Mouse (Mus musculus) lung, postnatal 0 days (tissue): ENCODE results near the gene Dclk1. TPM values are rescaled to one million over a fixed set of nuclear protein-coding genes. Genes with fewer than 3 reads are reported as not detected.
"Not testable (repeated sequence)": the region's sequence is repeated elsewhere in the genome, so short reads cannot be mapped to it uniquely, and the experiment has no call there.

Experiments
- ATAC-seq: fragments of 200-750 bp; cut with Nextera tagmentation; 2 replicates; pipeline ENCODE4 v1.8.0; 2017; ENCODE audit warnings: moderate library complexity
- DNase-seq: peaks from one replicate; pipeline ENCODE4 v3.0.0-alpha.2; 2016; ENCODE audit warnings: low spot score
- H3K27ac ChIP-seq: fragments of 300-500 bp; sonication (generic); 2 replicates; pipeline ENCODE4 v1.5.1; 2014; ENCODE audit warnings: antibody characterized with exemption, mild to moderate bottlenecking, low read length, mixed read lengths
- H3K27me3 ChIP-seq: fragments of 300-500 bp; sonication (generic); replicated peaks from 2 replicates; pipeline ENCODE4 v1.6.1; 2014; ENCODE audit warnings: low read length, mixed read lengths; ENCODE audit not compliant: insufficient read depth
- H3K36me3 ChIP-seq: fragments of 300-500 bp; sonication (generic); 2 replicates; pipeline ENCODE4 v1.6.1; 2014; ENCODE audit warnings: low read length, mixed read lengths; ENCODE audit not compliant: insufficient read depth
- H3K4me1 ChIP-seq: fragments of 300-500 bp; sonication (generic); 2 replicates; pipeline ENCODE4 v1.6.1; 2014; ENCODE audit warnings: antibody characterized with exemption, low read depth, low read length, mixed read lengths; ENCODE audit not compliant: insufficient read depth
- H3K4me2 ChIP-seq: fragments of 300-500 bp; sonication (generic); replicated peaks from 2 replicates; pipeline ENCODE4 v1.6.1; 2014; ENCODE audit warnings: low read depth, mild to moderate bottlenecking, low read length, moderate library complexity, mixed read lengths
- H3K4me3 ChIP-seq: fragments of 300-500 bp; sonication (generic); 2 replicates; pipeline ENCODE4 v1.5.1; 2014; ENCODE audit warnings: low read depth, low read length
- H3K9ac ChIP-seq: fragments of 300-500 bp; sonication (generic); replicated peaks from 2 replicates; pipeline ENCODE4 v1.6.1; 2014; ENCODE audit warnings: low read depth, mild to moderate bottlenecking
- H3K9me3 ChIP-seq: fragments of 300-500 bp; sonication (generic); 2 replicates; pipeline ENCODE4 v1.6.1; 2016; ENCODE audit warnings: low read length, mixed read lengths
- CTCF ChIP-seq: IDR thresholded peaks from 2 replicates; pipeline ENCODE4 v1.5.1; 2016; ENCODE audit warnings: antibody characterized with exemption, mild to moderate bottlenecking
- EP300 ChIP-seq: IDR thresholded peaks from 2 replicates; pipeline ENCODE4 v1.6.1; 2016; ENCODE audit warnings: antibody characterized with exemption, mild to moderate bottlenecking, control low read depth
- WGBS: fragments of 180-500 bp; shearing (Covaris S2); extraction: QIAGEN DNeasy Blood & Tissue Kit; methylation state at CpG from one replicate; pipeline ENCODE4 v1.1.7; 2014; 5-methylcytosine and 5-hydroxymethylcytosine counted together
- polyA plus RNA-seq: library from polyadenylated mRNA; unstranded; fragments of >200 nt; fragmentation: Nextera tagmentation; extraction: Ambion mirVana; gene quantifications from 2 replicates; pipeline ENCODE4 v1.2.1, GENCODE M21; 2015

The Dclk1 gene
- 3.1 and 4.0 TPM in 2 replicates for polyA plus RNA-seq

GRCm38 (mm10) chr3:55241730-55242421, at the start of gene Dclk1:
Gene Dclk1 (plus strand): TSS chr3:55242364.
- ATAC-seq (peak; percentile 89), DNase-seq (peak; percentile 84)
- H3K4me3 ChIP-seq = peak within 1 kb of the TSS; percentile 33
- H3K4me1 ChIP-seq = no peaks in the 10 kb centered on the region
- TF ChIP-seq EP300 (peak; percentile 50), CTCF (no peak)
- 0 out of 2 replicates have a peak, but pooled peaks cover 5% of the 10 kb centered on the region for H3K27me3 ChIP-seq
- H3K9ac ChIP-seq = no peak within 1 kb of the TSS
- no peaks in the 10 kb centered on the region for H3K9me3 ChIP-seq
- H3K4me2 ChIP-seq = peak within 1 kb of the TSS; percentile 65
- H3K36me3 ChIP-seq = no peaks in the 10 kb centered on the region
- WGBS = 30% methylated on average over 10 of the region's 10 CpGs
- no peak within 1 kb of the TSS for H3K27ac ChIP-seq

GRCm38 (mm10) chr3:55193351-55193750, 48.8 kb upstream of the Dclk1 start:
- TF ChIP-seq CTCF (no peak), EP300 (no peak)
- WGBS = 71% methylated on average over 2 of the region's 2 CpGs
- Histone ChIP-seq H3K36me3 (no peaks in the 10 kb centered on the region), H3K9me3 (no peaks in the 10 kb centered on the region), H3K27me3 (no peaks in the 10 kb centered on the region), H3K9ac (no peak overlapping the region), H3K27ac (no peak overlapping the region), H3K4me1 (no peaks in the 10 kb centered on the region), H3K4me2 (no peak overlapping the region), H3K4me3 (no peak overlapping the region)
- ATAC-seq (no peak), DNase-seq (no peak)

- no peak for ATAC-seq
- Histone ChIP-seq H3K9ac (no peak overlapping the region), H3K27ac (no peak overlapping the region), H3K4me1 (no peaks in the 10 kb centered on the region), H3K27me3 (no peaks in the 10 kb centered on the region), H3K4me3 (no peak overlapping the region), H3K4me2 (no peak overlapping the region), H3K9me3 (no peaks in the 10 kb centered on the region), H3K36me3 (no peaks in the 10 kb centered on the region)
- no peak for DNase-seq
- TF ChIP-seq CTCF (no peak), EP300 (no peak)
- WGBS = 66% methylated on average over 8 of the region's 8 CpGs
These were observed 47.4 kb upstream of the Dclk1 start for GRCm38 (mm10) chr3:55194792-55195191.

- H3K27me3 ChIP-seq = no peaks in the 10 kb centered on the region
- 60% methylated on average over 5 of the region's 5 CpGs for WGBS
- H3K4me3 ChIP-seq = no peak overlapping the region
- ATAC-seq = peak; percentile 62
- H3K9ac ChIP-seq = no peak overlapping the region
- H3K36me3 ChIP-seq = no peaks in the 10 kb centered on the region
- H3K27ac ChIP-seq = no peak overlapping the region
- H3K4me2 ChIP-seq = no peak overlapping the region
- peak; percentile 73 for DNase-seq
- no peaks in the 10 kb centered on the region for H3K4me1 ChIP-seq
- TF ChIP-seq EP300 (no peak), CTCF (peak; percentile 38)
- no peaks in the 10 kb centered on the region for H3K9me3 ChIP-seq
These were observed 46.4 kb upstream of the Dclk1 start for GRCm38 (mm10) chr3:55195581-55196327.

GRCm38 (mm10) chr3:55196328-55196710, 45.8 kb upstream of the Dclk1 start:
- H3K4me3 ChIP-seq = no peak overlapping the region
- no peak overlapping the region for H3K27ac ChIP-seq
- no peak overlapping the region for H3K4me2 ChIP-seq
- no peaks in the 10 kb centered on the region for H3K27me3 ChIP-seq
- no peaks in the 10 kb centered on the region for H3K9me3 ChIP-seq
- DNase-seq (no peak), ATAC-seq (no peak)
- no peaks in the 10 kb centered on the region for H3K36me3 ChIP-seq
- no peak for TF ChIP-seq CTCF
- TF ChIP-seq EP300 = no peak
- no peaks in the 10 kb centered on the region for H3K4me1 ChIP-seq
- 68% methylated on average over 2 of the region's 2 CpGs for WGBS
- H3K9ac ChIP-seq = no peak overlapping the region

GRCm38 (mm10) chr3:55203621-55204020, 38.5 kb upstream of the Dclk1 start:
- H3K4me3 ChIP-seq, H3K9ac ChIP-seq, ATAC-seq, H3K4me2 ChIP-seq, H3K9me3 ChIP-seq, DNase-seq, H3K27me3 ChIP-seq, H3K4me1 ChIP-seq, H3K36me3 ChIP-seq, H3K27ac ChIP-seq: not testable (repeated sequence)
- 87% methylated on average over 11 of the region's 11 CpGs for WGBS
